Mouse (Mus musculus) heart, adult 11 months (tissue): ENCODE data around the gene 9930111J21Rik2.
"Not testable (repeated sequence)": the region's sequence is repeated elsewhere in the genome, so short reads cannot be mapped to it uniquely, and the experiment has no call there.

Experiments
- DNase-seq: peaks from one replicate; pipeline ENCODE4 v3.0.0; 2022

The 9930111J21Rik2 gene

GRCm38 (mm10) chr11:49076001-49076757, 25.1 kb upstream of the 9930111J21Rik2 start, which contains the start of gene Ifi47:
Ifi47 (plus strand) TSS chr11:49076587.
- peak; percentile 97 for DNase-seq

- DNase-seq, result no peak
These were observed 17.3 kb upstream of the 9930111J21Rik2 start for GRCm38 (mm10) chr11:49068358-49068757.

GRCm38 (mm10) chr11:49063713-49064469, 12.8 kb upstream of the 9930111J21Rik2 start, which contains the start of gene Tgtp2:
Tgtp2 (minus strand) TSS chr11:49064206.
- peak; percentile 92 for DNase-seq

GRCm38 (mm10) chr11:49061865-49062264, 10.8 kb upstream of the 9930111J21Rik2 start:
- DNase-seq, result peak; percentile 49

- DNase-seq, result peak; percentile 72
These were observed 9.0 kb upstream of the 9930111J21Rik2 start for GRCm38 (mm10) chr11:49060061-49060460.

- DNase-seq, result not testable (repeated sequence)
These were observed 852 bp upstream of the 9930111J21Rik2 start for GRCm38 (mm10) chr11:49051894-49052293.

- DNase-seq, result not testable (repeated sequence)
These were observed 978 bp downstream of the 9930111J21Rik2 start for GRCm38 (mm10) chr11:49050064-49050463.

GRCm38 (mm10) chr11:49012074-49012473, 39.0 kb downstream of the 9930111J21Rik2 start:
- peak; percentile 2 for DNase-seq

GRCm38 (mm10) chr11:49006785-49007184, 44.3 kb downstream of the 9930111J21Rik2 start:
- peak; percentile 80 for DNase-seq

GRCm38 (mm10) chr11:49006317-49006716, 44.7 kb downstream of the 9930111J21Rik2 start:
- DNase-seq, result peak; percentile 4

GRCm38 (mm10) chr11:49000411-49000810, 50.6 kb downstream of the 9930111J21Rik2 start:
- peak; percentile 2 for DNase-seq

- DNase-seq, result peak; percentile 87
These were observed 57.0 kb downstream of the 9930111J21Rik2 start, which contains the start of gene Tgtp1 for GRCm38 (mm10) chr11:48994018-48994417. Tgtp1 (minus strand) TSS chr11:48994172.

GRCm38 (mm10) chr11:48993296-48993695, 57.7 kb downstream of the 9930111J21Rik2 start:
- peak; percentile 87 for DNase-seq

- peak; percentile 92 for DNase-seq
These were observed 59.1 kb downstream of the 9930111J21Rik2 start, which contains the start of gene Gm12185 for GRCm38 (mm10) chr11:48991740-48992520. Gm12185 (minus strand) TSS chr11:48992226.

- DNase-seq, result peak; percentile 5
These were observed 61.1 kb downstream of the 9930111J21Rik2 start for GRCm38 (mm10) chr11:48989981-48990380.

- DNase-seq, result peak; percentile 24
These were observed 62.8 kb downstream of the 9930111J21Rik2 start for GRCm38 (mm10) chr11:48988219-48988618.

- DNase-seq, result not testable (repeated sequence)
These were observed 68.2 kb downstream of the 9930111J21Rik2 start for GRCm38 (mm10) chr11:48982848-48983247.

GRCm38 (mm10) chr11:48980052-48980451, 71.0 kb downstream of the 9930111J21Rik2 start:
- not testable (repeated sequence) for DNase-seq

- not testable (repeated sequence) for DNase-seq
These were observed 71.8 kb downstream of the 9930111J21Rik2 start, which contains the start of gene 9930111J21Rik1 for GRCm38 (mm10) chr11:48979251-48979650. 9930111J21Rik1 (minus strand) TSS chr11:48979398.

- DNase-seq, result not testable (repeated sequence)
These were observed 72.7 kb downstream of the 9930111J21Rik2 start, which contains the start of gene Olfr56 for GRCm38 (mm10) chr11:48978240-48978939. Olfr56 (plus strand) TSS chr11:48978889.

GRCm38 (mm10) chr11:48974686-48975085, 76.4 kb downstream of the 9930111J21Rik2 start:
- not testable (repeated sequence) for DNase-seq
